Mouse (Mus musculus) embryonic facial prominence, embryonic 14.5 days (tissue): ENCODE data around the gene Dnaja2. TPM values are rescaled to one million over a fixed set of nuclear protein-coding genes. Genes with fewer than 3 reads are reported as not detected.

Experiments
- ATAC-seq: fragments of 200-750 bp; cut with Nextera tagmentation; 2 replicates; pipeline ENCODE4 v1.8.0; 2017; ENCODE audit warnings: low read depth, moderate number of reproducible peaks, moderate TSS enrichment
- DNase-seq: peaks from one replicate; pipeline ENCODE4 v3.0.0-alpha.2; 2015; ENCODE audit warnings: low spot score
- H3K27ac ChIP-seq: fragments of 300-500 bp; sonication (generic); replicated peaks from 2 replicates; pipeline ENCODE4 v1.5.1; 2014; ENCODE audit warnings: low read depth, mild to moderate bottlenecking, low read length, moderate library complexity
- H3K27me3 ChIP-seq: fragments of 300-500 bp; sonication (generic); replicated peaks from 2 replicates; pipeline ENCODE4 v1.6.1; 2014; ENCODE audit warnings: low read length; ENCODE audit not compliant: control insufficient read depth, insufficient read depth
- H3K36me3 ChIP-seq: fragments of 300-500 bp; sonication (generic); 2 replicates; pipeline ENCODE4 v1.6.1; 2014; ENCODE audit warnings: low read length, mixed read lengths; ENCODE audit not compliant: control insufficient read depth, insufficient read depth
- H3K4me1 ChIP-seq: fragments of 300-500 bp; sonication (generic); 2 replicates; pipeline ENCODE4 v1.6.1; 2014; ENCODE audit warnings: antibody characterized with exemption, low read length; ENCODE audit not compliant: control insufficient read depth, insufficient read depth
- H3K4me2 ChIP-seq: fragments of 300-500 bp; sonication (generic); 2 replicates; pipeline ENCODE4 v1.6.1; 2014; ENCODE audit warnings: low read depth, mild to moderate bottlenecking, low read length, moderate library complexity, mixed read lengths
- H3K4me3 ChIP-seq: fragments of 300-500 bp; sonication (generic); 2 replicates; pipeline ENCODE4 v1.5.1; 2014; ENCODE audit warnings: low read depth, mild to moderate bottlenecking, low read length
- H3K9ac ChIP-seq: fragments of 300-500 bp; sonication (generic); 2 replicates; pipeline ENCODE4 v1.6.1; 2014; ENCODE audit warnings: low read depth, mild to moderate bottlenecking, low read length, moderate library complexity, mixed read lengths
- H3K9me3 ChIP-seq: fragments of 300-500 bp; sonication (generic); 2 replicates; pipeline ENCODE4 v1.6.1; 2016; ENCODE audit warnings: low read length; ENCODE audit not compliant: control insufficient read depth
- WGBS: fragments of 180-500 bp; shearing (Covaris S2); extraction: QIAGEN DNeasy Blood & Tissue Kit; methylation state at CpG from one replicate; pipeline ENCODE4 v1.1.7; 2014; 5-methylcytosine and 5-hydroxymethylcytosine counted together
- polyA plus RNA-seq: library from polyadenylated mRNA; unstranded; fragments of >200 nt; fragmentation: Nextera tagmentation; extraction: Ambion mirVana; gene quantifications from 2 replicates; pipeline ENCODE4 v1.2.1, GENCODE M21; 2014

Dnaja2 gene
- polyA plus RNA-seq, 1 experiment from 2014 or later: 149 TPM

DNA sequence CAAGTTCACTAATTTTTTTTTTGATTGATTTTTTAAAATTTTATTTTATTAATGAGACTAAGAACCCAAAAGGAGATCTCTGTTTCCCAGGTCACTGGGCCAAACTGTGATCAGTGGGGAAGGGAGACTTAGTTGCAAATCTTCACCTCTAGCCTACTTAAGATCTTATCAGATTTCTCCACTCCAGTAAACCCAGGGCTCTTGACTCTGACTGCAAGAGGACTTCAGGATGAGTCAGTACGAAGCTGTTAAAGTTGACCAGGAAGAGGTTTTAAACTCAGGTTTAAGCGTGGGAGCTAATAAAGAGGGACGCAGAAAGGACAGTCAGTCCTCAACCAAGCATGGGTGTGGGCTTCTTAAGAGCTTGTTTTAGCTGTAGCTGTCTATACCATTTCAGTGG lies 38.2 kb upstream of the Dnaja2 start:
- 84% methylated on average over 3 of the region's 3 CpGs for WGBS
- Histone ChIP-seq H3K9me3 (no peaks in the 10 kb centered on the region), H3K9ac (no peak overlapping the region), H3K4me1 (no peaks in the 10 kb centered on the region), H3K36me3 (no peaks in the 10 kb centered on the region), H3K27ac (no peak overlapping the region), H3K27me3 (no peaks in the 10 kb centered on the region), H3K4me3 (no peak overlapping the region), H3K4me2 (no peak overlapping the region)
- ATAC-seq (no peak), DNase-seq (no peak)

DNA sequence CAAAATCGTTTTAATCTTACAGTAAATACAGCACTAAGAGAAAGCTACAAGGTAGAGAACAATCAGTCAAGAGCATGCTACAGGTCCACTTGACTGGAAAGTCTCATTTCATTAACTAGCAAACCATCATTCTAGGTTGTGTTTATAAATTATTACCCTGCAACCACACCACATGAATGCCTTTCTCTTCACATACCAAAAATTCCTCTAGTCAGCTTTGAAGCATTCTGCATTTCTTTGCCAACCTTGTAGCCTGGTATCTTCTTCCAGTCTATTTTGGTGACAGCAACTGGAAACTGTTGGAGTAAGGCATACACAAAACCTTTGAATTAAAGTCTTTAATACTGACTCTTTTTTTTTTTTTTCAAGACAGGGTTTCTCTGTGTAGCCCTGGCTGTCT lies 36.4 kb upstream of the Dnaja2 start:
- no peaks in the 10 kb centered on the region for H3K4me1 ChIP-seq
- no peaks in the 10 kb centered on the region for H3K9me3 ChIP-seq
- ATAC-seq (no peak), DNase-seq (peak; percentile 9)
- no peak overlapping the region for H3K4me3 ChIP-seq
- H3K27ac ChIP-seq: no peak overlapping the region
- WGBS: 74% methylated on average over 1 of the region's 1 CpGs
- no peak overlapping the region for H3K9ac ChIP-seq
- H3K36me3 ChIP-seq: no peaks in the 10 kb centered on the region
- no peaks in the 10 kb centered on the region for H3K27me3 ChIP-seq
- H3K4me2 ChIP-seq: no peak overlapping the region

DNA sequence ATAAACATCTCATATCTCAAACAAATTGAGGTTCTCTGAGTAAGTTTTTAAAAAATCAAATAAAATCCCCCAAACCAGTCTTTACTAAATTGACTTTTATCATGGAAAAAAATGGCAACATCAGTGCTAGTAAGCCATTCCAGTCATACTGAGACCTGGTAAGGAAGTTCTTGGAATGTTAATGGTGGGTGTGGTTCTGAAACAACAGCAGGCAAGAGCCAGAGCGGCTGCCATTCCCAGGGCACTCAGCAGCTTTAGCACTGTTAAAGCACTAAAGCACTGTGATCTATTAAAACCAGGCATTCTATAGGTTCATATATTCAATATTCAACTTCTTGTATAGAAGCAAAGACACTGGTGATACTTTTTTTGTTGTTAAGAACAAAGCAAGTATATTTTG lies 35.1 kb upstream of the Dnaja2 start:
- Histone ChIP-seq H3K4me1 (no peaks in the 10 kb centered on the region), H3K4me2 (no peak overlapping the region), H3K27me3 (no peaks in the 10 kb centered on the region), H3K9ac (no peak overlapping the region), H3K27ac (no peak overlapping the region), H3K36me3 (no peaks in the 10 kb centered on the region), H3K4me3 (no peak overlapping the region), H3K9me3 (no peaks in the 10 kb centered on the region)
- no peak for ATAC-seq
- 50% methylated on average over 1 of the region's 1 CpGs for WGBS
- DNase-seq: no peak

DNA sequence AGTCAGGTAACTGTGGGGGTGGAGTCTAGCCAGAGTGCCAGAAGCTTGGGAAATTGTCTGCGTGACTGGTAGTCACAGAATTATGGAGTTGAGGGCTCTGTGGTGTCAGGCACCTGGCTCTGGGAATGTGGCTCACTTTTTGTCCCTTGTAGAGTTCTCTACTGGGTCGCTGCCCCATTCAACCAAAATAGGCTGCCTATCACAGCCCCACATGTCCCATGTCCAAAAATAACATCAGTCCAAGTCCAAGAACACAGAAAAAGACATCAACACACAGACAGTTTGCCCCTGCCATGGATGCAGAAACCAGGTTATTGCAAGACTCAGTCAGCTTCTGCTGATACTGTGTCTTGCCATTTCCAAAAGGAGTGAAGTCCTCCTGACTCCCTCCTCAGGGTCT lies 33.5 kb upstream of the Dnaja2 start:
- ATAC-seq (no peak), DNase-seq (no peak)
- Histone ChIP-seq H3K9me3 (no peaks in the 10 kb centered on the region), H3K36me3 (no peaks in the 10 kb centered on the region), H3K27me3 (no peaks in the 10 kb centered on the region), H3K4me1 (no peaks in the 10 kb centered on the region), H3K9ac (no peak overlapping the region), H3K4me2 (no peak overlapping the region), H3K4me3 (no peak overlapping the region), H3K27ac (no peak overlapping the region)
- WGBS: 76% methylated on average over 2 of the region's 2 CpGs

DNA sequence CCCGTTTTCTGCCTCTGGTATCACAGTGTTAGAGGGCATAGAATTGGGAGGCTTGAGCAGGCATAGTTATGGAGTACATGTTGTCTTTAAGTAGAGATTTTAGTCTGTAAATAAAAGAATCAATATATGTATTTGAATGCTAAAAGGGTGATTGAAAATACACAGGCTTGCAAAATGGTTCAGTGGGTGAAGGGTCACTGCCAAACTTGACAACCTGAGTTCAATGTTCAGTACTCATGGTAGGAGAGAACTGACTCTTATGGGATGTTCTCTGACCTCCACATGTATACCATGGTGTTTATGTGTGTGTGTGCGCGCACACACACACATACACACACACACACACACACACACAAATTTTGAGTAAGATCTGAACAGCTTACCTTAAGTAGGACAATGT lies 22.5 kb upstream of the Dnaja2 start:
- H3K27me3 ChIP-seq: no peaks in the 10 kb centered on the region
- no peak overlapping the region for H3K4me2 ChIP-seq
- no peak overlapping the region for H3K27ac ChIP-seq
- 92% methylated on average over 3 of the region's 3 CpGs for WGBS
- H3K4me1 ChIP-seq: no peaks in the 10 kb centered on the region
- no peaks in the 10 kb centered on the region for H3K9me3 ChIP-seq
- DNase-seq: no peak
- ATAC-seq: no peak
- H3K4me3 ChIP-seq: no peak overlapping the region
- no peaks in the 10 kb centered on the region for H3K36me3 ChIP-seq
- H3K9ac ChIP-seq: no peak overlapping the region

DNA sequence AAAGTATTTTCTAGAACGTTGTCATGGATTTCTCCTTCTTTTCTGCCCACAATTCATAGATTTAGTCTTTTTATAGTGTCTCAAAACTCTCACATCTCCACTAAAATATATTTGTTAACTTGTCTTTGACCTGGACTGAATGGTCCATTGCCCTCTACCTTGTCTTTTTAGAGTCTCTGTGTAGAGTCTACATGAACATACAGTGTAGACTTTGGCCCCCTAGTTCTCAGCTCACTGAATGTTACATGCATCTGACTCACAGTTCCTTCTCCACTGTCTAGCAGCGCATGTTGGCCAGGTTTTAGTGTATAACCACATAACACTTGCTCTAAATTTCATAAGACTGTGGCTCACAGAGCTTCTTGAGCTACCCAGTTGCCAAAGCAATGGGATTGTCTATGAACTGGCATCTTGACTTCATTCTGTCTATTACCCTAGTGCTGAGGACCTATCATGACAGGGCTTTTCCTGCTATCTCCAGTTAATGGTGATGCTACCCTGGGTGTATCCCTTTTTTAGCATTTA lies 18.9 kb upstream of the Dnaja2 start:
- 76% methylated on average over 2 of the region's 2 CpGs for WGBS
- H3K27me3 ChIP-seq: no peaks in the 10 kb centered on the region
- H3K36me3 ChIP-seq: no peaks in the 10 kb centered on the region
- no peak overlapping the region for H3K4me3 ChIP-seq
- ATAC-seq (no peak), DNase-seq (no peak)
- no peak overlapping the region for H3K27ac ChIP-seq
- no peak overlapping the region for H3K4me2 ChIP-seq
- H3K4me1 ChIP-seq: no peaks in the 10 kb centered on the region
- H3K9me3 ChIP-seq: no peaks in the 10 kb centered on the region
- H3K9ac ChIP-seq: no peak overlapping the region

DNA sequence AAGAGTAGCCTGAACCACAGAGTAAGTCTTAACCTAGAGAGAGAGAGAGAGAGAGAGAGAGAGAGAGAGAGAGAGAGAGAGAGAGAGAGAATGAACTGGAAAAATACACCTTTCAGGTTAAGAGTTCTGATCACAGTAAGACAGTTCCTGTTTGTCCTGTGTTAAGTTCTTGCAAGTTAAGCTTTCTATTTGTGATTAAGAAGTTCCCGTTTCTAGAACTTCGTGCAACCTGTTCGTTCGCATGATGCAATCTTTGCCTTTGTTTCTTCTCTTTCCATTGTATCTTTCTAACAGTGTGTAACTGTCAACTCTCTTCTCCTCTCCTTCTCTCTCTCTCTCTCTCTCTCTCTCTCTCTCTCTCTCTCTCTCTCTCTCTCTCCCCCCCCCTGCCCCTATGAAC lies 15.3 kb upstream of the Dnaja2 start:
- Histone ChIP-seq H3K9ac (no peak overlapping the region), H3K27ac (no peak overlapping the region), H3K36me3 (no peaks in the 10 kb centered on the region), H3K4me1 (no peaks in the 10 kb centered on the region), H3K4me3 (no peak overlapping the region), H3K27me3 (no peaks in the 10 kb centered on the region), H3K9me3 (no peaks in the 10 kb centered on the region), H3K4me2 (no peak overlapping the region)
- DNase-seq (no peak), ATAC-seq (no peak)
- WGBS: 79% methylated on average over 4 of the region's 4 CpGs

DNA sequence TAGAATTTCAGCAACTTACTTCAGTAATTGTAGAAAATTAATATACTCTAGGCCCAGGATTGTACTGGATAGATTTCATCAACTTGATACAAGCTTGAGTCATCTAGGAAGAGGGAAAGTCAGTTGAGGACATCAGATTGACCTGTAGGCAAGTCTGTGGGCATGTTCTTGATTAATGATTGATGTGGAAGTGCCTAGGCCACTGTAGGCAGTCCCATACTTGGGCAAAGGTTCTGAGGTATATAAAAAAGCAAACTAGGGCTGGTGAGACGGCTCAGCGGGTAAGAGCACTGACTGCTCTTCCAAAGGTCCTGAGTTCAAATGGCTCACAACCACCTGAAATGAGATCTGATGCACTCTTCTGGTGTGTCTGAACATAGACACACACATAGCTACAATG lies 12.7 kb upstream of the Dnaja2 start:
- DNase-seq: no peak
- Histone ChIP-seq H3K4me3 (no peak overlapping the region), H3K27me3 (no peaks in the 10 kb centered on the region), H3K27ac (no peak overlapping the region), H3K4me1 (no peaks in the 10 kb centered on the region), H3K4me2 (no peak overlapping the region), H3K9ac (no peak overlapping the region), H3K36me3 (no peaks in the 10 kb centered on the region), H3K9me3 (no peaks in the 10 kb centered on the region)
- no peak for ATAC-seq
- WGBS: 86% methylated on average over 2 of the region's 2 CpGs

DNA sequence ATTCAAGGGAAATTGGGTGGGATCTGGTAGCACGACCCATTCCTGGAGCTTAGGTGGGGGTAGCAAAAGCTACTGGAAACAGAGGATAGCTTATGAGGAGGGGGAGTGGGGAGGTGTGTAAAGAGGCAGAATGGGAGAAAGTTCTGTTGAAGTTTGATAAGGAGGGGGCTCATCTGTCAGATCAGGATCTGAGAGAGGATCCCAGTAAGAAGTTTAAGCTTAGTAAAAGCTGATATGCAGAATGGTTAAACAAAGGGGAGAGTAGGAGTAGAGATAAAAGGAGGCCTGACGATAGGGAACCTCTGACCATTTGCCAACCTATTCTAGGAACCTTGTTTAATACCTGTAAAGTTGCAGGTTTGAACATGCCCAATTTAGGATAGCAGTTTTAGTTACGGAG lies 10.0 kb upstream of the Dnaja2 start:
- no peak for DNase-seq
- Histone ChIP-seq H3K27ac (no peak overlapping the region), H3K36me3 (no peaks in the 10 kb centered on the region), H3K4me3 (no peak overlapping the region), H3K9me3 (no peaks in the 10 kb centered on the region), H3K4me1 (no peaks in the 10 kb centered on the region), H3K9ac (no peak overlapping the region), H3K27me3 (no peaks in the 10 kb centered on the region), H3K4me2 (no peak overlapping the region)
- ATAC-seq: no peak
- WGBS: 74% methylated on average over 3 of the region's 3 CpGs
